Mouse (Mus musculus) CD8-positive naive resting alpha-beta T cell, adult 2 months (primary cell): Measurements from ENCODE around the gene Rbm28.
A peak's percentile ranks its signal among the peaks of the same experiment; 100 is the strongest.

Experiments
- DNase-seq, 2 experiments: peaks; one replicate each; pipeline ENCODE4 v3.0.0; 2022; ENCODE audit warnings: low read depth in 2 of 2, low spot score in 2 of 2

Gene Rbm28

DNA sequence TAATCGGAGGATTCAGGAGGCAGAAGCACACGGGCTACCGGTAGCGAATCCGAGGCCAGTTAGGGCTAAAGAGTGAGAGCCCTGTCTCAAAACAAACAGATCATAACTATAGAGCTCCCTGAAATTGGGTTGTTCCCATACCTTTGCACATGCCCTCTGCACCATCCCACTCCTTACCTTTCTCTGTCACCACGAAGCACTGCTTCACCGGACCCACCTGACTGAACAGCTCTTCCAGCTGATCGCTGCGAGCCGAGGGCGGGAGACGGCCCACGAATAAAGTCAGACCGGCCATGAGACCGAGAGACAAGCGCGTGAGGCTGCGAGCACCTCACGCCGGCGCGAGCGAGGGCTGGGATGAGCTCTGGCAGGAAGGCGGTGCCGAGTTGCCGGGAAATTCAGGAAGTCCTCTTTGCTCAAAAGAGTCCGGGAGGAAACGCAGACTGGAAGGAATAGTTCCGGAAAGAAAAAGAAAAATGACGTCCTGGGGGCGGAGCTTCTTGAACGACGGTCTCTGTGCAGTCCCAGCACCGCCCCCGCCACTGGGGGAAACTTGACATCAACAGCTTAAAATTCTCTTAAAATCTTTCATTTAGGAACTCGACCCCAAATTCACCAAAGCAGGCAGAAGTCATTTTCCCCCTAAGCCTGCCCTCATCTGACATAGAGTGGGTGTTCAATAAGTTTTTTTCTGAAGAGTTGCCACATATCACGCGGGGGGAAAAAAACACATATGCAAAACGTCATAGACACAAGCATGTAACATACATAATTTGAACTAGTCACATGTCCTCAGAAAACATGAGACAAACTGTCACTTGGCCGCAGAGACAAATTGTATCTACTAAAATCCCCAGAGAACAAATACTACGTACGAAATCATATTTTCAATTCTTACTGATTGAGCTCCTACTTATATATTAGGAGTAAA, at the start of gene Rbm28:
Gene Rbm28 (minus strand): TSS at position 693 of the 931 bp plus-strand sequence.
- peak; percentile 84 to 88 for DNase-seq

DNA sequence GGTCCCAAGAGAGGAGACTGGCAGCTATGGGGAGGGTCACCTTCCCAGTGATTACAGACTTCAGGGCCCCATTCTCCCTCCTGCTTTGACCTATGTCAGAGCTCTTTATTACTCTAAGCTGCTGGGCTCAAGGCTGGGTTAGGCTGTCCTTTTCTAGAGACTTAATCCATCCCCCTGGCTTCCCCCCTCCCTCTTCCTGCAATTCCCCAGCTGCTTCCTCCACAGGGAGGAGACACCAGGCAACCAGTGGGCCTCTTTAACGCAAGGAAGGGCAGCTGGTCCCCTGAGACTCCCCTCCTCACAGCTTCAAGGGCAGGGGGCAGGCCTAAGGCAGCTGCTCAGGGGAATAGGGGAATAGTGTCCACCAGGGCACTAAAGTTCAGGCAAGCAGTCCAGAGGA, 49.4 kb upstream of the Rbm28 start:
- DNase-seq: no peak

DNA sequence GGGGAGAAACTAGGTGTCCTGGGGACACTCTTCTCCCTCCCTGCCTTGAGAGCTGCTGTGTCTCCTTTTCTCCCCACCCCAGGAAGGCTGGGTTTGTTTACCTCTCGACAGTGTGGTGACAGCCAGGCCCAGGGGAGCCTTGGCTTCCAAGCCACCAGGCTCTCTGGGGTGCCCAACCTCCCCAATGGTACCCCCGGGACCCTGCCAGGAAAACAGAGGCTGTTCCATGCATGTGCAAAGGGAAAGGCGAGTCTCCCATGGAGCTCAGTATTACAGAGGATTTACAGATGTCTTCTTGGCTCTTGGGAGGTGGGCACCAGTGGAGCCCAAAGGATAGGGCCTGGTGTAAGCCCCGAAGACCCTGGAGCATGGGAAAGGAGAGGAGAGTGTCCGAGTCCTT, 48.6 kb upstream of the Rbm28 start:
- no peak for DNase-seq

DNA sequence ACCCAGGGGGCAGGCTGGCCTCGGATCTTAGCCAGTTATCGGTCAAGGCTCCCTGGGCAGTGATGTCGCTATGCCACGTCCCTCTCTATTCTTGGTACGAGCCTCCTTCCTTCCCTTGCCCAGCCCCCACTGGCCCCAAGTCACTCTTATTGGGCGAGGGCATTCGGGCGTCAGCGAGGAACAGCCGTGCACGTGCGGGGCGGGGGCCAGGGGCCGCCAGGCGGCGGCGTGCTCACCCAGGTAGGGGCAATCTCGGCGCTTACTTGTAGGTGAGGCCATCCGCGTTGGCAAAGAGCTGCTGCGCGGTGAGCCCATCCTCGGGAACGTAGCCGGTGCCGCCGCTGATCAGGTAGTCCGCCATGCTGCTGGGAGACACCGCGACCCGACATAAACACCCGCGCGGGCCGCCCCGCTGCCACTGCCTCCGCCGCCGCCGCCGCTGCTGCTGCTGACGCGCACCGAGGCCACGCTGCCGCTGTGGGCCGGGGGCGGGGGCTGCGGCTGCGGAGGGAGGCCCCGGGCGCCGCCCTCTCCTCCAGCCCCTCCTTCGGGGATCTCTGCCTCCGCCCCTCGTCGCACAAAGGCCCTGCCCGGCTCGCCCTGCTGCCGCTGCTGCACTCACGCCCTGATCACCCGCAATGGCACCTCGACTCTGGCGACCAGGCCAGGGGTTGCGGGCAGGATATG, 47.1 kb upstream of the Rbm28 start:
- peak; percentile 78 for DNase-seq

DNA sequence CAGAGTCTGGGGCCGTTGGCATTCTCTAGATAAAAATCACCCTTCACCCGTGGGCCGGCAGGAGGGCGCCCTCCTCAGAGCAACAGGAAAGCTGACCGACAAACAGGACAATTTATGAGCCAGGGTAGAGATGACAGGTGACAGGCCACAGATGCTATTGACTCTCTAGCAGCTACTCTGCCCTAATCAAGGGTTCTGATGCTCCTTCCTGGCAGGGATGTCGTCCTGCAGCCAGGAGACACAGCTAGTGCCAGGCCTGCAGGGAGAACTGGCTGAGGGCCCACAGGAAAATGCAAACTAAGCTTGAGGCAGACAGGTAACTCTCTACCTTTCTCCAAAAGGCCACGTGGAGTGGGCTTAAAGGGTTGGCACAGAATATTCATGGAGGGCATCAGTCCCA, 46.3 kb upstream of the Rbm28 start:
- DNase-seq: no peak

DNA sequence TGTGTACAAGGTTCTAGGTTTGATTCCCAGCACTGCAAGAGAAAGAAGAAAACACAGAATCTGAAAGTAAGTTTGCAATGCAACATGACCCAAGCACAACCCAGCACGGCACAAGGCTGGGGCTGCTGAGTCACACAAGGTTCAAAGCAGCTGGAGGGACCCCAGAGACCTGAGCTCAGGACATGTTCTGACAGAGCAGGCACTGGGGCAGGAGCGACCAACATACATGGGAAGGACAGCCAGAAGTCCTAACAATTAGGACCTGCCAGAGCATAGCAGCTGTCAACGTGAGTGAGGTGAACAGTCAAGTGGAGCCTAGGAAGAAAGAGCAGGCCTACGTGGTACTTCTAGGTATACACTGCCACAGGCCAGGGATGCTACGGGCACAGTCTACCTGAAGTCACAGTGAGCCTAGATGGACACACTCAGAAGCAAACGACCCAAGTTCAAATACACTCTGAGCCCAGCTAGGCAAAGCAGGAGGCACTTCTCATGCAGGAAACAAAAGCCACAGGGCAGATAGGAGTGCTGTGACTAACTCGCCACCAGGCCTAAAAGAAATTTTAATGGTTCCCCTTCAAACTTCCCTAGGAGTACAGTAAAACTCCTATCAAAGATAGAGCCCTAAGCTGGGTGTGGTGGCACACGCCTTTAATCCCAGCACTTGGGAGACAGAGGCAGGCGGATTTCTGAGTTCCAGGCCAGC, 45.6 kb upstream of the Rbm28 start:
- no peak for DNase-seq

DNA sequence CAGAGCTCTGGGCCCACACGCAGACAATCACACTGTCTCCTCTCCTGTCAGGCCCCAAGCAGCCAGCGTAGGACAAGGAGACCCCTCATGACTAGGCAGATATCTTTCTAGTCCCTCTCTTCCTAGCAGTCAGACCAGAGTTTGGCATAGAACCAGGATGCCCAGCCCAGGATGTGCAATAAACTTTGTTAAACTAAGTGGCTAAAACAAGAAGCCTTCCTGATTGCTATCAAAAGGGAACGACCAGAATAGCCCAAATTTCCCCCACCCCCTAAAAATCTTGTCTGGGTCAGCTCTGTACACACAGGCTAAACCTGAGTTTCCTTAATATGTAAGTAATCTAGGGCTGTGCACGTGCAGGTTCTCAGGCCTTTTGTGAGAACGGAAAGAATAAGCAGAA, 43.4 kb upstream of the Rbm28 start:
- DNase-seq: no peak

DNA sequence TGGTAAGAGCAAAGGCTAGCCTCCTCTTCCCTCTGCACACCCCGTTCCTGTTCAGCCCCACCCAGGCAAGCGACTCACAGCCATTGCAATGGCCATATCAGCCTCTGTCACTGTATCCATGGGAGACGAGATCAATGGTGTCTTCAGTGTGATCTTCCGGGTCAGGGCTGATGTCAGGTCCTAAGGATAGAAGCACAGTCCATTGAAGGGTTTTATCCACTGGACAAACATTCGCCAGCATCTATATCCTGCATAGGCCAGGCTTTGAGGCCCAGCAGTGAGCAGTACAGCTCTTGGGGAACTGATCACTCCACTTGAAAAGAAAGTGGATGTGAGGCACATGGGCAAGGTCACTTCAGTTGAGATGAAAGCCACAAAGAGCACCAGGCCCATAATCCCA, 42.2 kb upstream of the Rbm28 start:
- no peak for DNase-seq

DNA sequence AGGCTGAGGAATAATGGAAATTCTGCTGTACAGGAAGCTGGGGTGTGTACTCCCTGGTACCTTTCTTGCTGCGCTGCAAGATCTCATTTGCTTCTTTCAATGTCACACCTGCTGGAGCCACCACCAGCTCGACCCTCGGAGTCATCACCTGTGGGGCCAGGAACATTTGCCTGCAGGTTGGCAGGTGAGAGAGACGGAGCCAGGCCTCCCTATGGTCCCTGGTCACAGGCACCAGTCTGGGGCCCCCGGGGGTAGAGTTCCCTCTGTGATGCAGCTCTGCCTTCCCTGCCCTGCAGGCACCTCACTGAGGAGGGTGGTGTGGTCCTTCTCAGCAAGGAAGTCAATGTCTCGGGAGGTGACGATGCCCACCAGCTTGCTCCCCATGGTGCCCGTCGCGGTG, 41.2 kb upstream of the Rbm28 start:
- DNase-seq: no peak

DNA sequence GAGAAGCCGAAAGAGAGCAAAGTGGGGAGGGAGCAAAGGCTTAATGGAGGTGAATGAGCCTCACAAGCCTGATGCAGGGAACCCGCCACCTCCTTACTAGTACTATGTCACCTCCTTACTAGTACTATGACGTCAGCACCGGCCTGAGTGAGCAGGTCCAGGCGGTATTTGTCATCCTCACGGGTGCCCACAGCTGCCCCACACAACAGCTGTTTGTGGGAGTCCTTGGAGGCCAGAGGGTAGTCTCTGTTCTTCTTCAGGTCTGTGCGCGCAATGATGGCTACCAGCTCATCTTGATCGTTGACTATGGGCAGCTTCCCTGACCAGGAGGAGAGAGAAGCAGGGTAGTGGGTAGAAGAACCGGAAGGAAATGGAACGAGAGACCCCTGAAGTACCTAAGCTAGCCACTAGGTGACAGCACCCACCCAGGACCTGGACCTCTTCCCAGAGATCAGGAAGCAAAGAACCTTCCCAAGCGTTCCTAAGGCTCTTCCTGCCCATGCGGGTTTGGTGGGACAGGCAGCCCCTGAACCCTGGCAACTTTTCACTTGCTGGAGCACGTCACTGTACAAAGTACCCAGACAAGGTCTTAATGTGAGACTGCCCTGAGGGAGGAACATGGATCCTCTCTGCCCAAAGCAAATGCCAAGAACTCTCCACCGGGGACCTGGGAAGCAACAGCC, 40.3 kb upstream of the Rbm28 start:
- no peak for DNase-seq

DNA sequence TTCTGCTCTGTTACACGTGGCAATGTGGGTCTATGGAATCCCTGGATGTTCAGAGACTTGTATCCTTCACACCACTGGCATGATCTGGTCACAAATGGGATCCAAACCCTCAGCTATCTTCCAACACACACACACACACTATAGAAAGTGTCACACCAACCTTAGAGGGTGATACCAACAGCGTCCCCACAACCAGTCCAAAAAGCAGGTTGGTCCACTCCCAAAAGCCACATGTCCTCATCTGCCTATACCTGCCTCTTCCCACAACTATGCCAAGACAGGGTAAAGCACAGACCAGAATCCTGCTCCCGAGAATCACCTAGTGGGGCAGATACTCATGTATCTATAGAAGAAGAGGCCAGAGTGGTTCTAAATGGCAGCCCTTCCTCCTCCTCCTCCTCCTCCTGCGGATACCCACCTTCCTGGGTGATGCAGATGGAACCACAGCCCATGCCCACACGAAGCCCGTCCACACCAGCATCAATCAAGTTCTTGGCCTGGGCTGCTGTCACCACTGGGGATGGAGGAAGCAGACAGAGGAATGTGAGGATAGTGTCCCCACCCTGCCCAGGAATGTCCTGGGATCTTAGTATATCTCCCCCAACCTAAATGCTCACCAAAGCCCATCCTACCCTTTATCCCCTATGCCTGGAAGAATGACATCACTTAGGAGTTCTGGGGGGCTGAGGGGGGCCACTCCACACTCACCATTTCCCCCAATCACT, 39.2 kb upstream of the Rbm28 start:
- DNase-seq: no peak

DNA sequence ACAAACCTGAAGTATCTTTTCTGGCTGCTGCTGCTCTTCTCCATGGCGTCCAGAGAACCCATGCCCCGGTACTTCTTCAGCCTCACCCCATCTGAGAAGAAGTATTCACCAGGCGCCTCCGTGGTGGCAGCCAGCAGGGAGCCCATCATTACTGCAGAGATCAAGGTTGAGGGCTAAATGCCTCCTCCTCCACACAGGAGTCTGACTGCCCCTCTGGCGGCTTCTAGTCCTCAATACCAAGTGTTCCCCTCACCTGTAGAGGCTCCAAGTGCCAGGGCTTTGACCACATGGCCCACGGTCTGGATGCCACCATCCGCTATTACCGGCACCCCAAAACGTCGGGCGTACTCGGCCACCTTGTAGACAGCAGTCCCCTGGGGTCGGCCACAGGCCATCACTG, 38.3 kb upstream of the Rbm28 start:
- DNase-seq: no peak

DNA sequence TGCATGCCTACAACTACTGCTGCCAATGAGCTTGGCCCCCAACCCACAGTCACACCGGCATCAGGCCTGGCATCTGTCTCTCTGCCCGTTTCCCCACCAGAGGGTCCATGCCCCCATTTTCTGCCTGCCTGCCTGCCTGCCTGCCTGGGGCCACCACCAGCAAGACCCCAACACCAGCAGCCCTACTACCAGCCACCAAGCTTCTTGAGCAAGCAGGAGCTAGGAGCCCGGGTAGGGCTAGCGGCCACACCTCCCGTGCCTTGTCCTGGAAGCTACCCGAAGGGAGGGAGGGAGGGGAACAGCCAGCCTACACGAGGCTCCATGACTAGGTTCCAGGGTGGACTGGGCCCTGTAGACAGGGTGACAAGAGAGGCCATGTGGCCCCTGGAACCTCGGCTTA, 37.2 kb upstream of the Rbm28 start:
- DNase-seq: no peak

DNA sequence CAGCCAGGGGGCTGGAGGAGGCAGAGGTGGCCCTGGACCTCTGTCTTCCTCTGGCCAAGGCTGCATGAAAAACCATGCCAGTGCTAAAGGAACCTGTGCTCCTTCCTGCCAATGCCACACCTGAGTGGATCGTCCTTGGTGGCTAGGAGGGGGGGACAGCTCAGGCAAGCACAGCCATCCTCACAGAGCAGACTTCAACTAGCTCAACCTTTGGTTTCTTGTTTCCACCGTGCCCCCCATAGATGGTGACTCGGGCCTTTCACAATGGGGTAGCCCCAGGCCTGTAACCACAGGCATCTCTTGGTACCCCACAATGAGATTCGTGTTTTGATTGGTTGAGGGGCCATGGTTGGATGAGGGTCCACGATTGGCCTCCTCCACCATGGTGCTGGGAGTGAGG, 36.5 kb upstream of the Rbm28 start:
- no peak for DNase-seq

DNA sequence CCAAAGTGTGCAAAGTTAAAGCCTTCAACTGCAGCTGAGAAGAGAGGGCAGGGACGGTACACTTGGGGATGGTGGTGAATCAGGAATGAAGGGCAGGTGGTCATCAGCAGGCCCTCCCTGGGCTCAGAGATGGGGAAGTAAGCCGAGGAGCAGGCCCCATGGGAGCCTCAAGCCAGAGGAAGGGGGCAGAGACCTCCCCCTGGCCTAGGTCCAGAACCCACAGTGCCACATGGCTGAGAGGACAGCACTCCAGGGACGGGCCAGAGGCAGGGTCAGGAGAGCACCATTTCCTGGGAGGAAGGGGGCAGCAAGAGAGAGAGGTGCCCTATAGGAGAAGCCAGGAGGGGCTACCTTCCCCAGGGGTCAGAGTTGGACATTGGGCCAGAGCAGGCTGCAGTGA, 35.7 kb upstream of the Rbm28 start:
- no peak for DNase-seq

DNA sequence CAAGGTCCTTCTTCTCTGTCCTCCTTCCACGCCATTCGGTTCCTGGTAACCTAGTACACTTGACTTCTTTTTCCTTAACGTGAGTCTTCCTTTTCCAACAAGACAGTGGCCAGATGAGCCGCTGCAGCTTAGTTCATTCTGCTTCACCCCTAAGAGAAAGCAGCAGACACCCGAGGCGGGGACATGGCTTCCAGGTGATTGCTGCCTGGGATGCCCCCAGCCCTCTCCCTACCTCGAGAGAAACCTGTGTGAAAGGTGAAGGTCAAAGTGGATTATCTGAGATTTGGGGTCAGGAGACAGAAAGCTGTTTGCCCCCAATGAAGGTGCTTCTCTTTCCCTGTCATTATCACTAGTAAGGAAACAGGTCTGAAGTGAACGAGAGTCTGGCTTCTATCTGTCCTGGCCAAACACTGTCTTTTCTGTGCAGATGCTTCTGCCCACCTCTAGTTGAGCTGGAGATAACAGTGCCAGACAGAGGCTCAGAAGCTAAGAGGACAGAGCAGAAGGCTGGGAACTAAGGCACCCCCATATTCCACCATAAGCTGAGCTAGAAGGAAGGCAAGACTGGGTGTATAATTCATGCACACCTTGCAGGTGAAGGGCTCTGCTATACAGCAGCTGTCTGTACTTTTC, 34.5 kb upstream of the Rbm28 start:
- no peak for DNase-seq

DNA sequence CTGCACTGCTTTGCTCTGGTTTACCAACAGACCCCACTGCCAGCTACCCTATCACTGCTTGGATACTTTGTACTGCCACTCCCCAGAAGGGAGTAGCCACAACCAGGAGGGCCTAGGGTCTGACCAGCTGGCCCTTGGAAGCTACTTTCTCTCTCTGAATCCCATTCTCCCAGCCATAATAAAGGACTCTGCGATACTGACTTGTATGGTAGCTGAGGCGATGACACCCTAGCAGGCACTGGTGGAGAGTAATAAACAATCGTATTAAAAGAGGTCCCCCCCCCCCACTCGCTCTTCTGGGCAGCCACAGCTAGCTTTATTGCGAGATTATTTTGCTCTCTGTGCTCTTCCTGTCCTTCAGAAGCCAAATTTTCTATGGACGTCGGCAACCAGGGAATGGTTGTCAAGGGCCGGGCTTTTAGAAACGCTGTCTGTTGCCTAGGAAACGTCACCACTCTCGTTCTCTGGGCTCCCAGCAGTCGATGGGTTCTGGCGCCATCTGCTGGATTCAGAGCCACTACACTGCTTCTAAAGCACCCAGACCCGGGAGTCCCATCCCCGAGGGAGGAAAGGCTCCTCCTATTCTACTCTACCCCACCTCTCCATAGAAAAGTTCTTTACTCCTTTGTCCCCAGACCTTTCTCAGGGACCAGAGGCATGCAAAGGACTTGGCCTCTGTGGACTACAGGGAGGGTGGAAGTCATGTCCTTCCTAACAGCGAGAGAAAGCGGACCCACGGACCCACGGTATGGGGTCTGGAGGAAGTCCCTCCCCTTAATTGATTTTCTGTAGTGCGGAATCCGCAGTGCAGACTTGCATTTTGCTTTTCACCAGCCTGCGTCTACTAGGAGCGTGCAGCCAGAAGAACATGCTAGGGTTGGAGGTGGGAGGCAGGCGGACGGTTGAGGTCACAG, 33.8 kb upstream of the Rbm28 start:
- peak; percentile 61 to 79 for DNase-seq

DNA sequence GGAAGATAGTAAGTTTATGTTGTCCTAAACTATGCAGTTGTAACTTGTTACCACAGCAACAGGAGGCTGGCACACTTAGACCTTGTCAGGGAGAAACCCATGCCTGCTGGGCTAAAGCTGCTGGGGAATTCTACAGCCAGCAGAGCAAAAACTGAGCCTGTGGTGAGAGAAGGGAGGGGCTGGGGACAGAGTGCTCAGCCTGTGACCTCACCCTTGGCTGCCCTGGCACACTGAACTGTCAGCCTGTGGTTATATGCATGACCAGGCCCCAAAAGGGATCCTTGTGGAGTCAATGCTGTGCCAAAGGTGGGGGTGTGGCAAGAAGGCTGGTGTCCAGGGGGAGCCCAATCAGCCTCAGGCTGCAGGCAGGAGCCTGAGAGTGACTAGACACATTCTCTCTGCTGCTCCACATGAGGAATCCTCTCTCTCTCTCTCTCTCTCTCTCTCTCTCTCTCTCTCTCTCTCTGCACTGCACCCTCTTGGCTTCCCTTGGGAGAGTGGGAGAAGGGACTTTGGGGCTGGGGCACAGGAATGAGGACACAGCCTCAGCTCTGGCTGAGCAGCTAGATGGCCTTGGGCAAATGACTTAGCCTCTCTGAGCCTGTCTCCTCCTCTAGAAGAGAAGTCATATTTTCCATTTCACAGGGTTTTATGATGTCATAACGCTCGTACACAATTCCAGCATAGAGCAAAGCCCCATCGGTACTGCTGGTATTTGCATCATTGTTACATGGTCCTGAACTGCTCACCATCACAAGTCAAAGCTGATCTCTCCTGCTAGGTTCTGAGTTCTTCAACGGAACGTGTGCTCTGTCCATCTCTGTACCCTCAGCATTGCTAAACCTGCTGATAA, 31.3 kb upstream of the Rbm28 start:
- DNase-seq: no peak
